In genomic region chr17:48425823-48426612, GRCm38 (mm10) we compare ENCODE assay signal across 8 mouse cellular contexts. TPM values are rescaled to one million over a fixed set of nuclear protein-coding genes. Genes with fewer than 3 reads are reported as not detected.
DNase-seq lines count a peak whose midpoint lies in the region; ATAC-seq and TF ChIP-seq lines count a peak whose summit lies in the region.

No protein-coding gene starts in this region.

- ATAC-seq in megakaryocyte progenitor cell, adult 5-6 weeks (replicated peaks; ENCODE audit: poor library complexity) = peak; percentile 85

- H3K27ac ChIP-seq in left cerebral cortex, adult 2 months = no peak overlapping the region

- no peak for TF ChIP-seq CTCF in left cerebral cortex, adult 2 months (IDR thresholded peaks at IDR 0.05)

- intact Hi-C loops in left cerebral cortex, adult 2 months (cut with DNase I) = no loop called here

- H3K4me3 ChIP-seq in left cerebral cortex, adult 2 months = no peak overlapping the region

- DNase-seq in 416B (ENCODE audit: low read depth) = peak; percentile 58
- peak; percentile 55 for DNase-seq in T-cell, adult 2 months (ENCODE audit: low spot score)
- peak; percentile 71 for DNase-seq in induced T-regulatory cell, adult 2 months (ENCODE audit: low read depth)
- DNase-seq in right cerebral cortex, adult 18-20 months = no peak
- DNase-seq in layer of hippocampus, postnatal 14 days (ENCODE audit: low spot score in 2 of 2) = no peak
- no peak for DNase-seq in kidney, adult 8-10 months
- no peak for DNase-seq in left cerebral cortex, adult 2 months (ENCODE audit: extremely low spot score in 1 of 2, low spot score in 2 of 2)

RNA-seq across cellular contexts. Expression of gene Apobec2, which starts 6.7 kb away (rescaled TPM):
- total RNA-seq in megakaryocyte progenitor cell, adult 5-6 weeks (2015) = not detected in 2 replicates
- total RNA-seq in megakaryocyte progenitor cell, adult 5-6 weeks (2017) = not detected in 2 replicates
- under 1 TPM; 0.30 to 0.45 TPM for total RNA-seq in layer of hippocampus, postnatal 14 days (2021)
- not detected for total RNA-seq in left cerebral cortex, adult 2 months (2021)

RNA-seq across cellular contexts. Expression of gene Oard1, which starts 16.2 kb away (rescaled TPM):
- 39.8 and 42.4 TPM in 2 replicates for total RNA-seq in megakaryocyte progenitor cell, adult 5-6 weeks (2015)
- 57.9 and 60.9 TPM in 2 replicates for total RNA-seq in megakaryocyte progenitor cell, adult 5-6 weeks (2017)
- 10 to 100 TPM; 10.7 to 11.2 TPM for total RNA-seq in layer of hippocampus, postnatal 14 days (2021)
- total RNA-seq in left cerebral cortex, adult 2 months (2021) = 10 to 100 TPM; 10.0 to 10.4 TPM

RNA-seq across cellular contexts. Expression of gene Nfya, which starts 16.3 kb away (rescaled TPM):
- 103 and 105 TPM in 2 replicates for total RNA-seq in megakaryocyte progenitor cell, adult 5-6 weeks (2015)
- total RNA-seq in megakaryocyte progenitor cell, adult 5-6 weeks (2017) = 34.4 and 38.0 TPM in 2 replicates
- 10 to 100 TPM; 30.3 to 42.0 TPM for total RNA-seq in layer of hippocampus, postnatal 14 days (2021)
- 10 to 100 TPM; 24.3 to 24.9 TPM for total RNA-seq in left cerebral cortex, adult 2 months (2021)

RNA-seq across cellular contexts. Expression of gene Tspo2, which starts 25.3 kb away (rescaled TPM):
- 5.9 and 18.8 TPM in 2 replicates for total RNA-seq in megakaryocyte progenitor cell, adult 5-6 weeks (2015)
- 4.2 and 6.8 TPM in 2 replicates for total RNA-seq in megakaryocyte progenitor cell, adult 5-6 weeks (2017)
- under 1 TPM in 1 of 2 experiments, not detected in 1; 0.79 TPM for total RNA-seq in layer of hippocampus, postnatal 14 days (2021)
- total RNA-seq in left cerebral cortex, adult 2 months (2021) = not detected

RNA-seq across cellular contexts. Expression of gene Unc5cl, which starts 28.7 kb away (rescaled TPM):
- 0.42 and 0.66 TPM in 2 replicates for total RNA-seq in megakaryocyte progenitor cell, adult 5-6 weeks (2015)
- total RNA-seq in megakaryocyte progenitor cell, adult 5-6 weeks (2017) = 0.79 and 3.6 TPM in 2 replicates
- 1 to 10 TPM in 1 of 2 experiments, under 1 TPM in 1; 0.36 to 1.0 TPM for total RNA-seq in layer of hippocampus, postnatal 14 days (2021)
- under 1 TPM in 1 of 2 experiments, not detected in 1; 0.30 TPM for total RNA-seq in left cerebral cortex, adult 2 months (2021)

Comparison
In these comparisons a context has a peak if more than half of its experiments do, and no peak if none do; other contexts are left out.
1. DNase-seq: peak in 416B (single experiment), T-cell, adult 2 months (single experiment) and induced T-regulatory cell, adult 2 months (single experiment); none in right cerebral cortex, adult 18-20 months (single experiment), layer of hippocampus, postnatal 14 days (0 of 2), kidney, adult 8-10 months (0 of 2) and left cerebral cortex, adult 2 months (0 of 2).